Mouse (Mus musculus): ENCODE data around the gene Rasl11a. TPM values are rescaled to one million over a fixed set of nuclear protein-coding genes. Genes with fewer than 3 reads are reported as not detected.

The Rasl11a gene
- polyA plus RNA-seq, 1 experiment from 2014 or later: 37.2 TPM

GRCm38 (mm10) chr5:146848936-146849582, 4.2 kb downstream of the Rasl11a start:
- Histone ChIP-seq H3K4me1 (peaks cover 21% of the 10 kb centered on the region), H3K27me3 (ENCODE audit: low read depth, poor library complexity, severe bottlenecking) (no peaks in the 10 kb centered on the region), H3K27ac (replicated peaks) (no peak overlapping the region), H3K9me3 (replicated peaks) (no peaks in the 10 kb centered on the region), H3K36me3 (peaks cover 23% of the 10 kb centered on the region), H3K4me3 (no peak overlapping the region)
- WGBS: 89% methylated on average over 4 of the region's 4 CpGs
- no peak for DNase-seq (ENCODE audit: low spot score)

- DNase-seq (ENCODE audit: low spot score): no peak
- H3K4me1 ChIP-seq: no peaks in the 10 kb centered on the region; the same call in 1 of the 2 replicates
- no peak overlapping the region for H3K4me3 ChIP-seq
- H3K27ac ChIP-seq (replicated peaks): no peak overlapping the region
- 92% methylated on average over 3 of the region's 3 CpGs for WGBS
- H3K9me3 ChIP-seq (replicated peaks): no peaks in the 10 kb centered on the region; the same call in 1 of the 2 replicates
- H3K36me3 ChIP-seq: no peaks in the 10 kb centered on the region
- H3K27me3 ChIP-seq (ENCODE audit: low read depth, poor library complexity, severe bottlenecking): no peaks in the 10 kb centered on the region
Measured at GRCm38 (mm10) chr5:146856106-146856505, 11.2 kb downstream of the Rasl11a start.

GRCm38 (mm10) chr5:146857620-146858019, 12.7 kb downstream of the Rasl11a start:
- H3K9me3 ChIP-seq (replicated peaks): no peaks in the 10 kb centered on the region; the same call in 1 of the 2 replicates
- H3K36me3 ChIP-seq: no peaks in the 10 kb centered on the region
- no peak overlapping the region for H3K27ac ChIP-seq (replicated peaks)
- no peak overlapping the region for H3K4me3 ChIP-seq
- 84% methylated on average over 8 of the region's 8 CpGs for WGBS
- no peak for DNase-seq (ENCODE audit: low spot score)
- H3K27me3 ChIP-seq (ENCODE audit: low read depth, poor library complexity, severe bottlenecking): no peaks in the 10 kb centered on the region
- peaks cover 10% of the 10 kb centered on the region for H3K4me1 ChIP-seq

DNA sequence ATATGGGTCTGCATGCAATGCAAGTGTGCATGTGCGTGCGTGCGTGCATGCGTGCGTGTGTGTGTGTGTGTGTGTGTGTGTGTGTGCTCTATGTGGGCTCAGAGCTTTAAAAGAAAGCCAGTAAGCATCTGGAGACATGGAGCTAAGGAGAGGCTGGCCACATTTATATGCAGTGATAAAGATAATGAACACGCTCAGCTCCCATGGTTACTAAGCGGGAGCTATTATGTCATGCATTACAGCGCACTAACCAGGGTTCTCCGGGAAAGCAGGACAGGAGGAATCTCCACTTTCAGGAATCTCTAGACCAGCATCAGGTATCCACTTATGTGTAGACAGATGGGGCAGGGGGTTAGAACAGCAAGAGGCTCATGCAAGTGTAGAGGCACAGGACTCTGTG, 13.9 kb downstream of the Rasl11a start:
- H3K4me1 ChIP-seq: peaks cover 10% of the 10 kb centered on the region
- H3K4me3 ChIP-seq: no peak overlapping the region
- no peak overlapping the region for H3K27ac ChIP-seq (replicated peaks)
- no peak for DNase-seq (ENCODE audit: low spot score)
- no peaks in the 10 kb centered on the region for H3K36me3 ChIP-seq
- no peaks in the 10 kb centered on the region for H3K27me3 ChIP-seq (ENCODE audit: low read depth, poor library complexity, severe bottlenecking)
- H3K9me3 ChIP-seq (replicated peaks): no peaks in the 10 kb centered on the region; the same call in 1 of the 2 replicates
- WGBS: 95% methylated on average over 9 of the region's 9 CpGs

- H3K36me3 ChIP-seq: no peaks in the 10 kb centered on the region
- no peaks in the 10 kb centered on the region; the same call in 1 of the 2 replicates for H3K9me3 ChIP-seq (replicated peaks)
- no peak overlapping the region for H3K27ac ChIP-seq (replicated peaks)
- no peak for DNase-seq (ENCODE audit: low spot score)
- 84% methylated on average over 8 of the region's 8 CpGs for WGBS
- peaks cover 10% of the 10 kb centered on the region for H3K4me1 ChIP-seq
- no peak overlapping the region for H3K4me3 ChIP-seq
- H3K27me3 ChIP-seq (ENCODE audit: low read depth, poor library complexity, severe bottlenecking): no peaks in the 10 kb centered on the region
Measured at GRCm38 (mm10) chr5:146859246-146859645, 14.4 kb downstream of the Rasl11a start.

- no peak overlapping the region for H3K4me3 ChIP-seq
- H3K36me3 ChIP-seq: no peaks in the 10 kb centered on the region
- no peaks in the 10 kb centered on the region; the same call in 1 of the 2 replicates for H3K9me3 ChIP-seq (replicated peaks)
- H3K27me3 ChIP-seq (ENCODE audit: low read depth, poor library complexity, severe bottlenecking): no peaks in the 10 kb centered on the region
- peaks cover 10% of the 10 kb centered on the region for H3K4me1 ChIP-seq
- DNase-seq (ENCODE audit: low spot score): no peak
- H3K27ac ChIP-seq (replicated peaks): no peak overlapping the region
- WGBS: 86% methylated on average over 18 of the region's 18 CpGs
Measured at GRCm38 (mm10) chr5:146860222-146860998, 15.5 kb downstream of the Rasl11a start.

DNA sequence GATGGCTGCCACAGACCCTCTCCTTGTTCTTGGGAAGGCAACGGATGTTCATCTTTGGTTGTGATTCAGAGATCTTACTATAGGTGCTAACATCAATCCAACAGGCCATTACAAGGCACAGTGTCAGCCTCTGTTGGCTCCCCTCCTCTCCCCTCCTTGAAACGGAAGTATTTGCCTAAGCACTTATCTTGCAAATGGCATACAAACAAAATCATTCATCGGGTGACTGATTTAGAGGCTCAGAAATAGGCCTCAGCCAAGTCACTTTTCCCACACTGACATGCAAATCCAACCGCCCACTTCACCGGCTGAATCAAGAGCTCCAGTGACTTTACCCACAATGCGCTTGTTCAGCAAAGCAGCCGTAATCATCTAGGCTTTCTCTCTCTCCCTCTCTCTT, 16.7 kb downstream of the Rasl11a start:
- DNase-seq (ENCODE audit: low spot score): no peak
- no peaks in the 10 kb centered on the region for H3K9me3 ChIP-seq (replicated peaks)
- no peak overlapping the region for H3K4me3 ChIP-seq
- H3K4me1 ChIP-seq: peaks cover 10% of the 10 kb centered on the region
- H3K27me3 ChIP-seq (ENCODE audit: low read depth, poor library complexity, severe bottlenecking): no peaks in the 10 kb centered on the region
- no peak overlapping the region for H3K27ac ChIP-seq (replicated peaks)
- WGBS: 53% methylated on average over 7 of the region's 7 CpGs
- no peaks in the 10 kb centered on the region for H3K36me3 ChIP-seq

DNA sequence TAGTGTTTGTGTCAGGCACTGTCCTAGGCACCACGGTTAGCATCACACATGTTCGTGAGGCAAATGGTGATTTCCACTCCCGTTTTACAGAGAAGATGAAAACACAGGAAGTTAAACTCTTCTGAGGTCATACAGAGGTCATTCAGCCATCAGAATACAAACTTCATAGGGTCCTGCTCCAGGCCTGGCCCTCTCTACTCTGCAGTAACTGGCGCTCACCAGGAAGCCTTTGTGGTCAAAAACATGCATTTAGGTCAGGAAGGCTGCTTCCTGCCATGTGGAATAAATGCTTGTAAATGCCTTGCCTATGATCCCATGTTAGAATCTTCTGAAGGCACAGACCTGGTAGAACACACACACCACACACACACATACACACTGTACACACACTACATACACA, 20.6 kb downstream of the Rasl11a start:
- Histone ChIP-seq H3K4me1 (peaks cover 24% of the 10 kb centered on the region), H3K27me3 (ENCODE audit: low read depth, poor library complexity, severe bottlenecking) (no peaks in the 10 kb centered on the region), H3K36me3 (no peaks in the 10 kb centered on the region), H3K4me3 (no peak overlapping the region), H3K27ac (replicated peaks) (no peak overlapping the region), H3K9me3 (replicated peaks) (no peaks in the 10 kb centered on the region)
- whole genome bisulfite sequencing: 80% methylated on average over 4 of the region's 4 CpGs
- no peak for DNase-seq (ENCODE audit: low spot score)

- Histone ChIP-seq H3K4me3 (no peak overlapping the region), H3K9me3 (replicated peaks) (no peaks in the 10 kb centered on the region), H3K36me3 (no peaks in the 10 kb centered on the region), H3K27ac (replicated peaks) (no peak overlapping the region), H3K4me1 (peaks cover 24% of the 10 kb centered on the region), H3K27me3 (ENCODE audit: low read depth, poor library complexity, severe bottlenecking) (no peaks in the 10 kb centered on the region)
- DNase-seq (ENCODE audit: low spot score): no peak
- WGBS: 94% methylated on average over 2 of the region's 2 CpGs
Measured at GRCm38 (mm10) chr5:146866277-146866676, 21.4 kb downstream of the Rasl11a start.

- whole genome bisulfite sequencing: 11% methylated on average over 19 of the region's 19 CpGs
- H3K27ac ChIP-seq (replicated peaks): peak overlapping the region; percentile 65
- H3K4me3 ChIP-seq: peak overlapping the region; percentile 45
Measured at GRCm38 (mm10) chr5:146867246-146867945, 22.5 kb downstream of the Rasl11a start.

GRCm38 (mm10) chr5:146867946-146868314, 23.1 kb downstream of the Rasl11a start:
- H3K4me3 ChIP-seq: peak overlapping the region; percentile 45
- H3K4me1 ChIP-seq: peaks cover 13% of the 10 kb centered on the region
- H3K27ac ChIP-seq (replicated peaks): peak overlapping the region; percentile 65
- DNase-seq (ENCODE audit: low spot score): no peak
- no peaks in the 10 kb centered on the region for H3K27me3 ChIP-seq (ENCODE audit: low read depth, poor library complexity, severe bottlenecking)
- 14% methylated on average over 4 of the region's 4 CpGs for WGBS
- no peaks in the 10 kb centered on the region for H3K36me3 ChIP-seq
- H3K9me3 ChIP-seq (replicated peaks): no peaks in the 10 kb centered on the region

More at GRCm38 (mm10) chr5:146867246-146867945, 22.5 kb downstream of the Rasl11a start:
- Histone ChIP-seq H3K9me3 (replicated peaks) (no peaks in the 10 kb centered on the region), H3K36me3 (no peaks in the 10 kb centered on the region), H3K27me3 (ENCODE audit: low read depth, poor library complexity, severe bottlenecking) (no peaks in the 10 kb centered on the region), H3K4me1 (peaks cover 13% of the 10 kb centered on the region)
- peak; percentile 27 for DNase-seq (ENCODE audit: low spot score)

DNA sequence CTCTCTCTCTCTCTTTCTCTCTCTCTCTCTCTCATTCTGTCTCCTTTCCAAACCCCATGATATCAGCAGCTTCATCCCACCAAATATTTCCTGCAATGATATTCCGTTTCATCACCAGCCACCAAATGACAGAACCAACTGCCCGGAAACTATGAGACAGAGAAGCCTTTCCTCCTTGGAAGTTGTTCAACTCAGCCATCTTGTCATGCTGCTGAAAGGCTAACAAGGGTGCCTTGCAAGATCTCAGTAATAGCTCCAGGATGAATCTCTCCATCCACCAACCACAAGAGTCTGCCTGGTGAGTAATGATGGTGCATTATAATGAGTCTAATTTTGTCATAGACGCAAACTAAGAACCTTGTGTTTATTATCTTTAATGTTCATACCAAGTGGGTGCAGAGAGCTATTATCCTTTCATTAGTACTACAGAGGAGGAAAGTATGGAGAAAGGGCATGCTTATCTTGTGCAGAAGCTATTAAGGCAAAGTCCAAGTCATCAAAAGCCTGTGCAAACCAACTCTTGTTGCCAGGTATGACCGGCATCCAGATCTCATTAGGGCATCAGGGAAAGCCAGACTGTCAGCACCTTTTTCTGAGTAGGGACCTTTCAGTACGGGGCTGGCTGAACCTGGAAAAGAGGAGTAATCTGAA, 28.2 kb downstream of the Rasl11a start:
- no peak for DNase-seq (ENCODE audit: low spot score)
- 90% methylated on average over 5 of the region's 5 CpGs for WGBS

More for the DNA sequence above, 28.2 kb downstream of the Rasl11a start:
- Histone ChIP-seq H3K27me3 (ENCODE audit: low read depth, poor library complexity, severe bottlenecking) (no peaks in the 10 kb centered on the region), H3K36me3 (no peaks in the 10 kb centered on the region), H3K27ac (replicated peaks) (no peak overlapping the region), H3K9me3 (replicated peaks) (peaks cover 5% of the 10 kb centered on the region; the same call in 1 of the 2 replicates), H3K4me3 (no peak overlapping the region), H3K4me1 (peaks cover 2% of the 10 kb centered on the region)
